Mouse (Mus musculus) kidney, postnatal 36 days (tissue): ENCODE data around the gene Gm5725.
"Not testable (repeated sequence)": the region's sequence is repeated elsewhere in the genome, so short reads cannot be mapped to it uniquely, and the experiment has no call there.

ENCODE experiments used
- DNase-seq, 2 experiments: peaks; one replicate each; pipeline ENCODE4 v3.0.0; 2021 to 2022; ENCODE audit warnings: mixed read lengths in 2 of 2

Gm5725 gene

DNA sequence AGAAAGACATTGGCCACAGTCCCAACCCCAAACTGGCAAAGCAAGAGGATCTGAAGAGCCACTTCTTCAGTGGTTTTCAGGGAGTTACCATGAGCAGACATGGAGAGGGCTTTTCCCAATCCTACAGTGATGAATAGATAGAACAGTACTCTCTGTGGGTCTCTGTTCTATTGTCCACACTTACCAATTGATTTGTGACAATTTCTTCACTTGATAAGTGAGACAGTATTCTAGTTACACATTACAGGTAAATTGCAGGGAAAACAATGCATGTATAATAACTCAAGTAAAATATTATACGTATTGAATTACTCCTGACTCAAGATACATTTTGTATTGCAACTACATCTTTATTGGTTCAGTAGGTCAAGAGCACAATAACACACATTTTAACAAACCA, at the start of gene Gm5725:
Gene Gm5725 (minus strand): TSS at position 101 of the 400 bp plus-strand sequence.
- DNase-seq, result not testable (repeated sequence)

DNA sequence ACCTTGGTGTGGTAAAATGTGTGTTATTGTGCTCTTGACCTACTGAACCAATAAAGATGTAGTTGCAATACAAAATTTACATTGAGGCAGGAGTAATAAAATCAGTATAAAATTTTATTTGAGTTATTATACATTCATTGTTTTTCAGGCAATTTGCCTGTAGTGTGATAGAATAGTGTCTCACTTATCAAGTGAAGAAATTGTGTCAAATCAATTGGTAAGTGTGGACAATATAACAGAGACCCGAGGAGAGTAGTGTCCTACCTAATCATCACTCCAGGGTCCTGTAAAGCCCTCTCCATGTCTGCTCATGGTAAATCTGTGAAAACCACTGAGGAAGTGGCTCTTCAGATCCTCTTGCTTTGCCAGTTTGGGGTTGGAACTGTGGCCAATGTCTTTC, 12.0 kb downstream of the Gm5725 start, which contains the start of gene Vmn1r135:
Gene Vmn1r135 (plus strand): TSS at position 301 of the 400 bp plus-strand sequence.
- DNase-seq, result not testable (repeated sequence)

GRCm38 (mm10) chr7:21796628-21797027, 47.4 kb downstream of the Gm5725 start, which contains the start of gene Gm4177:
Gm4177 (minus strand) TSS chr7:21796728.
- DNase-seq, result not testable (repeated sequence)
